Mouse (Mus musculus) hindbrain, embryonic 14.5 days (tissue): ENCODE measurements at regions not wholly inside any gene's neighbourhood (a gene's known extent, or its start where the extent isn't known, plus 50 kb on each side); places are given as distances from the start of the nearest gene placed in this dataset.

Experiments used
- ATAC-seq: fragments of 200-750 bp; cut with Nextera tagmentation; 2 replicates; pipeline ENCODE4 v1.8.0; 2017; ENCODE audit warnings: moderate number of reproducible peaks, mild to moderate bottlenecking, moderate TSS enrichment, moderate library complexity; ENCODE audit not compliant: low FRiP score
- DNase-seq: peaks from one replicate; pipeline ENCODE4 v3.0.0-alpha.2; 2015; ENCODE audit warnings: low spot score
- H3K27ac ChIP-seq: fragments of 300-500 bp; sonication (generic); 2 replicates; pipeline ENCODE4 v1.5.1; 2014; ENCODE audit warnings: mild to moderate bottlenecking, moderate library complexity
- H3K27me3 ChIP-seq: fragments of 300-500 bp; sonication (generic); 2 replicates; pipeline ENCODE4 v1.6.1; 2014; ENCODE audit warnings: mild to moderate bottlenecking, low read length, mixed read lengths; ENCODE audit not compliant: control insufficient read depth, insufficient read depth
- H3K36me3 ChIP-seq: fragments of 300-500 bp; sonication (generic); replicated peaks from 2 replicates; pipeline ENCODE4 v1.6.1; 2014; ENCODE audit not compliant: control insufficient read depth, insufficient read depth
- H3K4me1 ChIP-seq: fragments of 300-500 bp; sonication (generic); replicated peaks from 2 replicates; pipeline ENCODE4 v1.6.1; 2014; ENCODE audit warnings: antibody characterized with exemption, low read length, mixed read lengths; ENCODE audit not compliant: control insufficient read depth, insufficient read depth
- H3K4me2 ChIP-seq: fragments of 300-500 bp; sonication (generic); replicated peaks from 2 replicates; pipeline ENCODE4 v1.6.1; 2014; ENCODE audit warnings: mild to moderate bottlenecking, moderate library complexity
- H3K4me3 ChIP-seq: fragments of 300-500 bp; sonication (generic); replicated peaks from 2 replicates; pipeline ENCODE4 v1.5.1; 2014; ENCODE audit warnings: mild to moderate bottlenecking, low read length
- H3K9ac ChIP-seq: fragments of 300-500 bp; sonication (generic); 2 replicates; pipeline ENCODE4 v1.6.1; 2014
- H3K9me3 ChIP-seq: fragments of 300-500 bp; sonication (generic); 2 replicates; pipeline ENCODE4 v1.6.1; 2016; ENCODE audit warnings: low read length; ENCODE audit not compliant: control insufficient read depth
- WGBS: fragments of 180-500 bp; shearing (Covaris S2); extraction: QIAGEN DNeasy Blood & Tissue Kit; methylation state at CpG from one replicate; pipeline ENCODE4 v1.1.7; 2014; 5-methylcytosine and 5-hydroxymethylcytosine counted together

DNA sequence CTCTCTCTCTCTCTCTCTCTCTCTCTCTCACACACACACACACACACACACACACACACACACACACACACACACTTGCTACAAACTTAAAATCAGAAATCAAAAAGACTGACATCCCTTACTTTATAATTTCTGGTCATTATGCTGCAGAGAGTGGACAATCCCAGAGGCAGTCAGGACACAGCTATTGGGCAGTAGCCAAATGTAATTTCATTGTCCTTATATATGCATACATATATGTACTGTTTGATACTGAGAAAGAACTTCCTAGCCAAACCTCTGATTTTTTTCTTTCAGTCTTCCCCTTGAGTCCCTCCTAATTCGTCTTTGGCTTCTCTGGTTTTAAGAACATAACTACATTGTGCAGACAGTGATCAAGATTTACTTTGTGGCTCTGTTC lies 277.3 kb upstream of the Pou3f3 start:
- 82% methylated on average over 1 of the region's 1 CpGs for WGBS
- Histone ChIP-seq H3K27me3 (no peaks in the 10 kb centered on the region), H3K27ac (no peak overlapping the region), H3K36me3 (no peaks in the 10 kb centered on the region), H3K4me3 (no peak overlapping the region), H3K4me1 (peaks cover 14% of the 10 kb centered on the region), H3K9me3 (no peaks in the 10 kb centered on the region), H3K9ac (no peak overlapping the region), H3K4me2 (no peak overlapping the region)
- DNase-seq, result no peak
- no peak for ATAC-seq

DNA sequence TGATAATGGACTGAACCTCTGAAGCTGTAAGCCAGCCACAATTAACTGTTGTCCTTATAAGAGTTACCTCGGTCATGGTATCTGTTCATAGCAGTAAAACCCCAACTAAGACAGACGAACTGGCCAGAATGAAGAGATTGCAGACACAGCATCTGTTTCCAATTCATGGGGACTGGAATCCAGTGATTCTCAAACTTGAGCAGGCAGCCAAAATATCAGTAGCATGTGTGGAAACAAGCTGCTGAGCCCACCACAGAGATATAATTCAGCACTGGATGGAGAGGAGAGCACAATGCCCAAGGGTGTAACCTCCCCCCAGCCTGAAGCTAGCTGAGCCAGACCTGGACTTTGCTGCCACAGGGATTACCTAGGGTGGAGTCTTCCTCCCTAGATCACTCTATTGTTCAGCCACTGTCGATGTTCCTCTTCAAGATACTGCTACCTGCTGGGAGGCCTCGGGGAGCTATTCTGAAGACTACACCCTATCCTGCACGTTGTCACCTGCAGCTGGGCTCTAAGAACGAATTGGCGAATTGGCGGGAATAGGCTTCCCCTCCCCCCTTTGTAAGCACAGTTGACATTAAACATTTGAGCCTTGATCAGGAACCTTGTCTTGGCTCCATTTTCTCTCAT lies 259.1 kb upstream of the Pou3f3 start:
- no peak overlapping the region for H3K27ac ChIP-seq

DNA sequence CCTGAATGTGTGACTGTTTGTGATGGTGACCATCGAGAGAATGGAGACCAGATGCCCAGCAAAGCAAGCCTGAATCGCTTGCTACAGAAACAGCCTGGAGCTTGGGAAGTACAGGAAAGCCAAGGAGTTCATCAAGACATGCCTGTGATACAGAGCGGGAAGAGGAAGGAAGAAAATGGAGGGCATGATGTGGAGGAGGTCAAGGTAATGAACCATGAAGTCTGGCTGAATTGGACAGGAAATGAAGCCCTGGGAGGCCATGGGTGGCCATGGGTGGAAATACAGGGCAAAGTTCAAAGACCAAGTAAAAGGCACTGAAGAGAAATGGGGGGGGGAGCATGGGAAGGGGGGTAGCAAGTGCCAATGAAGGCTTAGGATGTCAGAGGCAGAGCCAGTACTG lies 227.2 kb upstream of the Pou3f3 start:
- H3K4me2 ChIP-seq, result no peak overlapping the region
- peaks cover 16% of the 10 kb centered on the region for H3K4me1 ChIP-seq
- no peaks in the 10 kb centered on the region for H3K27me3 ChIP-seq
- H3K9ac ChIP-seq, result no peak overlapping the region
- no peak overlapping the region for H3K4me3 ChIP-seq
- DNase-seq (no peak), ATAC-seq (no peak)
- H3K27ac ChIP-seq, result no peak overlapping the region
- no peaks in the 10 kb centered on the region for H3K36me3 ChIP-seq
- no peaks in the 10 kb centered on the region for H3K9me3 ChIP-seq
- WGBS, result 89% methylated on average over 3 of the region's 3 CpGs

More for the DNA sequence above, 259.1 kb upstream of the Pou3f3 start:
- H3K9ac ChIP-seq, result no peak overlapping the region
- H3K27me3 ChIP-seq, result no peaks in the 10 kb centered on the region
- H3K4me2 ChIP-seq, result no peak overlapping the region
- DNase-seq (no peak), ATAC-seq (no peak)
- 65% methylated on average over 8 of the region's 8 CpGs for WGBS
- H3K4me1 ChIP-seq, result no peaks in the 10 kb centered on the region
- H3K9me3 ChIP-seq, result no peaks in the 10 kb centered on the region
- no peaks in the 10 kb centered on the region for H3K36me3 ChIP-seq
- H3K4me3 ChIP-seq, result no peak overlapping the region

DNA sequence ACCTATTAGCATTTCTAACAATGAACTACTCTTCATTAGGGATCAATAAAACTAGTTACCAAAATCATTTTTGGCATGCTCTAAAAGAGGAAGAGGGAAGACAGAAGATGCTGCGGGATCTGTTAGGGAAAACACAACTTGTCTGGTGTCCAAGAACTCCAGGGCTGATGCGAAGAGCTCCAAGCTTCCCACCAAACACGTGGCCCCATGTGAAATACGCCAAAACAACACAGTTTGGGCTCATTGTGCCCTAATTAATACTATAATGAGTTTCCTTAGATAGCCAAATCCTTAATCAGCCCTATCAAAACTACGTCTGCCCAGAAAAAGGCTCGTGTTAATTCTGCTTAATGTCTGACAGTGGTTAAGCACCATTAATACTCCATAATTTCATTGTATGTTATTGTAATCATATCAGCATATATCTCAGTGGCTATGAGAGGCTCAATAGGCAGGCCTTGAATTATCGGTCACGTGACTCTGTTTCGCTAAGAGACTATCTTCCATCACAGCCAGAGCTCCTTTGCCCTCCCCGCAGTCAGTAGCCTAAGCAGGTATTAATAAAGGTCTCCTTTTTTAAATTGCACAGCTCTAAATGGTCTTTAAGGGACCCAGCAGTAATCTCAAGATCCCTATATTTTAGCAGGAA lies 223.6 kb upstream of the Pou3f3 start:
- Histone ChIP-seq H3K27me3 (no peaks in the 10 kb centered on the region), H3K9me3 (no peaks in the 10 kb centered on the region), H3K4me1 (peaks cover 16% of the 10 kb centered on the region), H3K27ac (peak overlapping the region; percentile 65), H3K9ac (0 out of 2 replicates have a peak overlapping the region, but pooled peaks have one; percentile 29), H3K36me3 (no peaks in the 10 kb centered on the region), H3K4me3 (no peak overlapping the region), H3K4me2 (peak overlapping the region; percentile 30)
- 55% methylated on average over 10 of the region's 10 CpGs for WGBS
- peak; percentile 45 for DNase-seq
- ATAC-seq, result peak; percentile 77

DNA sequence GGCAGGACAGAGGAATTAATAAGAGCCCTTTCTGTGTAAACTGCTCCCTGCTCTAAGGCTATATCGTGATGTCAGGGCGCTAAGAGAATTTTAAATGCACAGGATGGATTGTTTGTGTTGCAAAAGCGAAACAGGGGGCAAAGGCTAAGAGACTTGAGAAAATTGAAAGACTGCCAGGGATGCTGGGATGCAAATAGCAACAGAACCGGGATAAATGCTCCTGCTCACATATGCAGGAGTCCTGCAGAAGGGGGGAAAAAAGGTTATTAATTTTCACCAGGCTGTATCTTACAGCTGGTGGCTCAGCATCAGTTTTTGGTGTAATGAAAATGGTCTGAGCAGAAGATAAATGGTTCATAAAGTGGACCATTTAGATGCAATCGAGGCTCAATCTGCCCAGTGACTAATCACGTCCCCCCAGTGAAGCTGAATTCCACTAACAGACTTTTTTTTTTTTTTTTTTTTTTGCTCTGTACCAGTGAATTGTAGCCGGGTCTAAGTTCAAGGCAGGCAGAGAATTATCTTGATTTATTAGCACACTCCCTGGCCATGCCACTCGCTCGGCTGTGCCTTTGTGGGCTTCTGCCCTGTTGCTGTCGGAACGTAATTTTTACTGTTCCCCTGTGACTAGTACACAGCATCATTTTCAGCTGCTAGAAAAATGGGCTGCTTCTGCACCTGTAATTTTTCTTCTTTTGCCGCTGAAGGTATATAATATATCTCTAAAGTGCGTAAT lies 222.9 kb upstream of the Pou3f3 start:
- Histone ChIP-seq H3K4me1 (peaks cover 16% of the 10 kb centered on the region), H3K27ac (peak overlapping the region; percentile 65), H3K36me3 (no peaks in the 10 kb centered on the region), H3K4me2 (peak overlapping the region; percentile 30), H3K4me3 (no peak overlapping the region), H3K9ac (0 out of 2 replicates have a peak overlapping the region, but pooled peaks have one; percentile 29), H3K27me3 (no peaks in the 10 kb centered on the region), H3K9me3 (no peaks in the 10 kb centered on the region)
- peak; percentile 79 for ATAC-seq
- 24% methylated on average over 13 of the region's 13 CpGs for WGBS
- DNase-seq, result peak; percentile 64

DNA sequence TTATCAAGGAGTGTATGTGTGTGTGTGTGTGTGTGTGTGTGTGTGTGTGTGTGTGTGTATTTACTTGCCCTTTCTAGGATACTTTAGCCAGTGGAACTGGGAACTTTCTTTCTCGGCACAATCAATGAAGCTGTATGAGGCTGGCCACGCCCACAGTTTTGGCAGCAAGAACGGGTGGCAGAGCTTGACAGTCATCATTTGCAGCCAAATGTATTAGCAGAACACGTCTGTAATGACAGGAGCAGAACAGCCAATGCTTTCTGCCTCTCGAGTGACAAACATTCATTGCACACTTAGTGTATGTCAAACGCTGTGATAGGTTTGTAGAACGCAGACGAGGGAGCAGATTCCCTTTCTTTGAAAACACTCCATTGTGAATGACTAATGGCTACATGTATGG lies 221.4 kb upstream of the Pou3f3 start:
- Histone ChIP-seq H3K36me3 (no peaks in the 10 kb centered on the region), H3K4me2 (no peak overlapping the region), H3K27me3 (no peaks in the 10 kb centered on the region), H3K9me3 (no peaks in the 10 kb centered on the region), H3K4me3 (no peak overlapping the region), H3K9ac (no peak overlapping the region), H3K27ac (no peak overlapping the region), H3K4me1 (peaks cover 16% of the 10 kb centered on the region)
- ATAC-seq (no peak), DNase-seq (no peak)
- WGBS, result 55% methylated on average over 8 of the region's 8 CpGs

DNA sequence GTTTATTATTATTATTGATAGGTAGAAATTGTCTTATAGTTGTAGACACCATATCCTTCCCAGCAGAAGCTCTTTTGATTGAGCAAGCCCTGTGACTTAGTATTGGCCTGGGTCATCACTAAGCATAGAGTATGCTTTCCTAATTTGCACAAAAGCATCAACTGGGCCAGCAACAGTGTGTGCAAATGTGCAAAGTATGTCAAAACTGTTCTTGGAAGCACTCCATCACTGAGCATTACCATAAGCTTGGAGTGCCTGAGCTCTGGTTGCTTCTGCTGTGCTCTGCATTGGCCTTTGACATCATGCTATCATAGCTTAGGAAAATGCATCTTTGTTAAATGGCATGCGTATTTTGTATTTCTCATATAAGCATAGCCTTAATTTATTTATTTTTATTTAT lies 220.7 kb upstream of the Pou3f3 start:
- WGBS, result 98% methylated on average over 1 of the region's 1 CpGs
- H3K27ac ChIP-seq, result no peak overlapping the region
- H3K9me3 ChIP-seq, result no peaks in the 10 kb centered on the region
- ATAC-seq, result no peak
- no peak for DNase-seq
- peaks cover 16% of the 10 kb centered on the region for H3K4me1 ChIP-seq
- H3K9ac ChIP-seq, result no peak overlapping the region
- no peak overlapping the region for H3K4me2 ChIP-seq
- no peaks in the 10 kb centered on the region for H3K27me3 ChIP-seq
- H3K4me3 ChIP-seq, result no peak overlapping the region
- H3K36me3 ChIP-seq, result no peaks in the 10 kb centered on the region

DNA sequence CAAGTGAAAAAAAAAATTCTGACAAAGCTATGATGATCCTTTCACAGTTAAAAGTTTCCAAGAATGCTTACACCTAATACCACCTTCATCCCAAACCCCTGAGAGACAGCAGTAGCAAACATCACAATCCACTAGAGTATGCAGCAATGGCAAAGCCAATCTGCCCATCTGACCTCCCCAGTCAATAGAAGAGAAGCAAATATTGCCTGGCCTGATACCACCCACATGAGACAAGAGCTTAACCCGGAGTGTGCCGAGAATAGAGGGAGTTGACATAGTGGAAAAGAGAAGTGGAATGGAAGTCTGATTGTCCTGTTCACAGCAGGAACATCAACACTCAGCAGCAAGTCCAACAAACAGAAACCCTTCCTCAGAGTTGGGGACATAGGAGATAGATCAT lies 219.9 kb upstream of the Pou3f3 start:
- Histone ChIP-seq H3K4me2 (no peak overlapping the region), H3K4me3 (no peak overlapping the region), H3K9me3 (no peaks in the 10 kb centered on the region), H3K27ac (no peak overlapping the region), H3K9ac (no peak overlapping the region), H3K4me1 (peaks cover 16% of the 10 kb centered on the region), H3K36me3 (no peaks in the 10 kb centered on the region), H3K27me3 (no peaks in the 10 kb centered on the region)
- WGBS, result 80% methylated on average over 2 of the region's 2 CpGs
- DNase-seq (no peak), ATAC-seq (no peak)

DNA sequence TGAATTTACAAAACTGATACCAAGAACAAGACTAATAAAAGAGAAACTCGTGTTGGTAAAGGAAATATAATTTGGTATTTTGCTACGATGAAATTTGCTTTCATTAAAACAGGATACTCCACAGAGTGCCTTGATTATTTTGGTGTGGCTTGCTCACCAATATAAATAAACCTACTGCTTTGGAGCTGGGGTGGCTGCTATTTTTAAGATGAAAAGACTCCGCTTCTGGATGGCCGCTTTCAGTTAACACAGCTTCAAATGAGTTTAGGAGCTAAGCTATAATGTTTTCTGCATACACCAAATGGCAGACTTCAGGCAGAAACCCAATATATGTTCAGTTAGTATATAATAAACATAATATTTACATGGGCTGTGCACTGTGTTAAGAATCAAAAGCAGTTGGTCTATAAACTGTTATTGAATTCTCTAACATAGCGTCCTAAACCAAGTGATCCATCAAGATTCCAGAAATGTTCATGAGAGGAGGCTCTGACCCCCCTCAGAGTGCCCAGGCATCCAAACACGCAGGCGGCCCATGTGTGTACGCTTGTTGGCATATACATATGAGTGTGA lies 215.1 kb upstream of the Pou3f3 start:
- ATAC-seq, result no peak
- no peak for DNase-seq
- no peak overlapping the region for H3K27ac ChIP-seq
- H3K9me3 ChIP-seq, result no peaks in the 10 kb centered on the region
- no peaks in the 10 kb centered on the region for H3K4me1 ChIP-seq
- WGBS, result 82% methylated on average over 8 of the region's 8 CpGs
- H3K4me2 ChIP-seq, result no peak overlapping the region
- H3K36me3 ChIP-seq, result no peaks in the 10 kb centered on the region
- H3K4me3 ChIP-seq, result no peak overlapping the region
- no peak overlapping the region for H3K9ac ChIP-seq
- no peaks in the 10 kb centered on the region for H3K27me3 ChIP-seq
